Mouse (Mus musculus) liver, embryonic 14.5 days (tissue): ENCODE data around the gene Pnmal2. TPM values are rescaled to one million over a fixed set of nuclear protein-coding genes. Genes with fewer than 3 reads are reported as not detected.

Source experiments
- ATAC-seq: fragments of 200-750 bp; cut with Nextera tagmentation; 2 replicates; pipeline ENCODE4 v1.8.0; 2017; ENCODE audit warnings: moderate number of reproducible peaks, mild to moderate bottlenecking, moderate library complexity; ENCODE audit not compliant: insufficient read depth
- DNase-seq, 3 experiments: peaks; one replicate each; pipeline ENCODE4 v3.0.0-alpha.2; 2012 to 2013; ENCODE audit warnings: low read depth in 3 of 3, low spot score in 3 of 3
- H3K27ac ChIP-seq: fragments of 300-500 bp; sonication (generic); 2 replicates; pipeline ENCODE4 v1.5.1; 2014; ENCODE audit warnings: moderate library complexity, mild to moderate bottlenecking, control low read depth, inconsistent platforms
- H3K27me3 ChIP-seq: fragments of 300-500 bp; sonication (generic); 2 replicates; pipeline ENCODE4 v1.6.1; 2014; ENCODE audit warnings: mild to moderate bottlenecking, low read length, moderate library complexity; ENCODE audit not compliant: control insufficient read depth, insufficient read depth
- H3K36me3 ChIP-seq: fragments of 300-500 bp; sonication (generic); replicated peaks from 2 replicates; pipeline ENCODE4 v1.6.1; 2014; ENCODE audit warnings: low read depth; ENCODE audit not compliant: control insufficient read depth, insufficient read depth
- H3K4me1 ChIP-seq, 2 experiments: fragments of 200-500 bp in 1 of 2; fragments of 300-500 bp in 1 of 2; sonication (generic) in 1 of 2; replicated peaks; 2 replicates each; pipeline ENCODE4 v1.6.1; 2012 to 2014; ENCODE audit warnings: antibody characterized with exemption in 1 of 2, inconsistent platforms in 1 of 2, low read length in 1 of 2; ENCODE audit not compliant: control insufficient read depth in 2 of 2, insufficient read depth in 2 of 2
- H3K4me2 ChIP-seq: fragments of 300-500 bp; sonication (generic); 2 replicates; pipeline ENCODE4 v1.6.1; 2014; ENCODE audit warnings: low read depth, mild to moderate bottlenecking, control low read depth, moderate library complexity
- H3K4me3 ChIP-seq, 2 experiments: fragments of 200-500 bp in 1 of 2; fragments of 300-500 bp in 1 of 2; sonication (generic) in 1 of 2; 2 replicates each; pipeline ENCODE4 v1.5.1; 2012 to 2014; ENCODE audit warnings: low read depth in 2 of 2, low read length in 2 of 2, mild to moderate bottlenecking in 2 of 2, control low read depth in 1 of 2, inconsistent platforms in 1 of 2, moderate library complexity in 1 of 2; ENCODE audit not compliant: insufficient read depth in 1 of 2
- H3K9ac ChIP-seq: fragments of 300-500 bp; sonication (generic); replicated peaks from 2 replicates; pipeline ENCODE4 v1.6.1; 2014; ENCODE audit warnings: mild to moderate bottlenecking, control low read depth, moderate library complexity
- H3K9me3 ChIP-seq: fragments of 300-500 bp; sonication (generic); 2 replicates; pipeline ENCODE4 v1.6.1; 2016; ENCODE audit warnings: low read length, mixed read lengths; ENCODE audit not compliant: control insufficient read depth
- CTCF ChIP-seq: IDR thresholded peaks from 2 replicates; pipeline ENCODE4 v1.5.1; 2016; ENCODE audit warnings: antibody characterized with exemption, low read depth, control low read depth
- EP300 ChIP-seq: IDR thresholded peaks from 2 replicates; pipeline ENCODE4 v1.6.1; 2016; ENCODE audit warnings: antibody characterized with exemption, low read depth
- WGBS: fragments of 180-500 bp; shearing (Covaris S2); extraction: QIAGEN DNeasy Blood & Tissue Kit; methylation state at CpG from one replicate; pipeline ENCODE4 v1.1.7; 2014; ENCODE audit not compliant: insufficient replicate concordance; 5-methylcytosine and 5-hydroxymethylcytosine counted together
- polyA plus RNA-seq, 2 experiments: library from polyadenylated mRNA; depleted of rRNA in 1 of 2; stranded (reverse) in 1 of 2; unstranded in 1 of 2; fragments of >200 nt; fragmentation: Nextera tagmentation in 1 of 2; extraction: Ambion mirVana in 1 of 2; gene quantifications; 2 replicates each; pipeline versions ENCODE4 v1.2.1 to v1.2.3; 2012 to 2014

Pnmal2 gene
- polyA plus RNA-seq, 2 experiments, result 0.04 to 0.08 TPM

GRCm38 (mm10) chr7:16913806-16914452 lies 30.6 kb upstream of the Pnmal2 start:
- Histone ChIP-seq H3K9me3 (no peaks in the 10 kb centered on the region), H3K36me3 (peaks cover 37% of the 10 kb centered on the region), H3K9ac (no peak overlapping the region), H3K4me1 (no peaks in the 10 kb centered on the region), H3K27me3 (no peaks in the 10 kb centered on the region), H3K4me2 (no peak overlapping the region), H3K4me3 (no peak overlapping the region), H3K27ac (no peak overlapping the region)
- no peak for TF ChIP-seq EP300
- peak; percentile 95 for TF ChIP-seq CTCF
- WGBS, result 29% methylated on average over 10 of the region's 10 CpGs
- ATAC-seq (peak; percentile 60), DNase-seq (no peak)

GRCm38 (mm10) chr7:16914453-16915343 lies 29.8 kb upstream of the Pnmal2 start:
- H3K27me3 ChIP-seq, result no peaks in the 10 kb centered on the region
- ATAC-seq (no peak), DNase-seq (no peak)
- no peaks in the 10 kb centered on the region for H3K9me3 ChIP-seq
- H3K4me2 ChIP-seq, result no peak overlapping the region
- no peak overlapping the region for H3K27ac ChIP-seq
- 79% methylated on average over 18 of the region's 18 CpGs for WGBS
- peaks cover 37% of the 10 kb centered on the region for H3K36me3 ChIP-seq
- TF ChIP-seq CTCF (no peak), EP300 (no peak)
- peaks cover 4% of the 10 kb centered on the region in 2 experiments; a peak in 3 of 4 replicates for H3K4me1 ChIP-seq
- H3K4me3 ChIP-seq, result no peak overlapping the region
- no peak overlapping the region for H3K9ac ChIP-seq

GRCm38 (mm10) chr7:16915461-16916340 lies 28.8 kb upstream of the Pnmal2 start:
- DNase-seq (no peak), ATAC-seq (no peak)
- H3K27ac ChIP-seq, result no peak overlapping the region
- peaks cover 37% of the 10 kb centered on the region for H3K36me3 ChIP-seq
- no peaks in the 10 kb centered on the region for H3K27me3 ChIP-seq
- no peaks in the 10 kb centered on the region for H3K9me3 ChIP-seq
- no peak overlapping the region for H3K9ac ChIP-seq
- H3K4me2 ChIP-seq, result no peak overlapping the region
- TF ChIP-seq EP300 (no peak), CTCF (no peak)
- H3K4me1 ChIP-seq, result peaks cover 4 to 11% of the 10 kb centered on the region in 2 experiments; a peak in 3 of 4 replicates
- WGBS, result 90% methylated on average over 32 of the region's 32 CpGs
- no peak overlapping the region for H3K4me3 ChIP-seq

- WGBS, result 80% methylated on average over 30 of the region's 30 CpGs
- H3K4me2 ChIP-seq, result no peak overlapping the region
- H3K27ac ChIP-seq, result no peak overlapping the region
- H3K4me3 ChIP-seq, result no peak overlapping the region
- H3K9me3 ChIP-seq, result no peaks in the 10 kb centered on the region
- ATAC-seq, result no peak
- TF ChIP-seq CTCF, result peak; percentile 6; the same call in 1 of the 2 replicates
- no peak for TF ChIP-seq EP300
- no peak overlapping the region for H3K9ac ChIP-seq
- peaks cover 6 to 18% of the 10 kb centered on the region in 2 experiments; a peak in 3 of 4 replicates for H3K4me1 ChIP-seq
- H3K27me3 ChIP-seq, result no peaks in the 10 kb centered on the region
- DNase-seq, result no peak
- peaks cover 40% of the 10 kb centered on the region for H3K36me3 ChIP-seq
Observed at GRCm38 (mm10) chr7:16916342-16917265, 27.9 kb upstream of the Pnmal2 start.
